Mouse (Mus musculus) C2C12 (cell line): ENCODE data around the gene Themis3. TPM values are rescaled to one million over a fixed set of nuclear protein-coding genes. Genes with fewer than 3 reads are reported as not detected.

Source experiments
- H3K27me3 ChIP-seq: one replicate; pipeline ENCODE4 v1.6.1; 2011; ENCODE audit not compliant: control insufficient read depth, insufficient read depth, insufficient read length
- H3K36me3 ChIP-seq: one replicate; pipeline ENCODE4 v1.6.1; 2011; ENCODE audit not compliant: control insufficient read depth, insufficient read depth
- H3K4me3 ChIP-seq: one replicate; pipeline ENCODE4 v1.5.1; 2011; ENCODE audit warnings: mild to moderate bottlenecking, control low read depth; ENCODE audit not compliant: poor library complexity, insufficient read depth, severe bottlenecking
- H3K79me2 ChIP-seq: one replicate; pipeline ENCODE4 v1.6.1; 2011; ENCODE audit not compliant: control insufficient read depth, insufficient read depth
- H3K79me3 ChIP-seq: one replicate; pipeline ENCODE4 v1.6.1; 2011; ENCODE audit warnings: low read depth, control low read depth
- H3ac ChIP-seq: one replicate; pipeline ENCODE3; 2011; ENCODE audit warnings: low read depth; ENCODE audit not compliant: control insufficient read depth, insufficient read length
- CEBPB ChIP-seq: IDR thresholded peaks from one replicate; pipeline ENCODE4 v1.6.1; 2011; ENCODE audit warnings: low read depth, mild to moderate bottlenecking, control low read depth, moderate library complexity
- CTCF ChIP-seq: IDR thresholded peaks from one replicate; pipeline ENCODE4 v1.5.1; 2011; ENCODE audit not compliant: control insufficient read depth, insufficient read depth, insufficient read length
- FOSL1 ChIP-seq: IDR thresholded peaks from one replicate; pipeline ENCODE4 v1.8.0; 2011; ENCODE audit warnings: mild to moderate bottlenecking, low read length; ENCODE audit not compliant: poor library complexity, insufficient read depth, severe bottlenecking
- MAX ChIP-seq: IDR thresholded peaks from one replicate; pipeline ENCODE4 v1.6.1; 2011; ENCODE audit warnings: mild to moderate bottlenecking, control low read depth
- MYOD1 ChIP-seq: IDR thresholded peaks from one replicate; pipeline ENCODE4 v1.6.1; 2011; ENCODE audit warnings: low read depth; ENCODE audit not compliant: control insufficient read depth, insufficient read length
- MYOG ChIP-seq: IDR thresholded peaks from one replicate; pipeline ENCODE4 v1.6.1; 2011; ENCODE audit not compliant: control insufficient read depth, insufficient read length; ENCODE audit errors: extremely low read depth
- USF1 ChIP-seq: IDR thresholded peaks from one replicate; pipeline ENCODE4 v1.6.1; 2011; ENCODE audit warnings: low read depth, mild to moderate bottlenecking, control low read depth, moderate library complexity
- polyA plus RNA-seq: library from polyadenylated mRNA; unstranded; fragments of >200 nt; fragmentation: generic; extraction: Trizol; gene quantifications from one replicate; pipeline ENCODE4 v1.2.1, GENCODE M21; 2012; ENCODE audit warnings: missing spikeins

Gene Themis3
- polyA plus RNA-seq, 1 experiment, result not detected

DNA sequence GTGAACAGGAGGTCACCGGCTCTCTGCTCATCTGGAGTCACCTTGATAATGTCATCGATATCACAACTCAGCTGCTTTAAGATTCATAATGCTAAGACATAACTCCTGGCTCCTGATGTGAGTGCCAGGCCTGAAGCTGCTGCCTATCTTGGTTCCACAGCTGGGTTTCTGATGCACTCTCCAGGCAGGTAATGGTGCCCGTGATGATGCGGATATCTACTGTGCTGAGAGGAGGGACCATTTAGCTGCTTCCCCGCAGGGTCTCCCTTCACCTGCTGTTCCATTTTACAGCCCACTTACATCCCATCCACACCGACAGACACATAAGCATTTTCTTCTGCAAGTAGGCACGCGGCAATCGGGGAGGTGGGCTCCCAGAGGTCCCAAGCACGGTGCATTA, 7.7 kb downstream of the Themis3 start:
- H3K79me3 ChIP-seq, result no peaks in the 10 kb centered on the region

DNA sequence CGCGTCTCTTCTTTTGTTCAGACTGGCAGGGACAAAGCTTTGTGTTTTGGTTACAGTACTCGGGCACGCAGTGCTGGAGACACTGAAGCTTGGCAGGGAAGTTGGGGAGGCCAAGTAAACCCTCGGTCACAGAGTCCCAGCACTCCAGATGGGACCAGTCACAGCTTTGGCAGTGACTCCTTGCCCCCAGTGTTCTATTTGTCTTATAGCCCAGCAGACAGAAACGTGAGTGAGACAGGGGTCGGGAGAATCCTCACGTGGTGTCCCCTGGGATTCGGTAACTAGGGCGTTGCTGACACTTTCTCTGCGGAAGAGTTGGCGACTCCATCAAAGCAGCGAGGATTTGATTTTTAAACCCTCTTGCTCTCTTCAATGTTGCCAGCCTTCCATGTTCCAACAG, 8.3 kb downstream of the Themis3 start:
- Histone ChIP-seq H3K4me3 (no peak overlapping the region), H3K79me3 (no peaks in the 10 kb centered on the region), H3K27me3 (peaks cover 25% of the 10 kb centered on the region), H3ac (no peak overlapping the region), H3K79me2 (no peaks in the 10 kb centered on the region), H3K36me3 (no peaks in the 10 kb centered on the region)
- TF ChIP-seq FOSL1 (no peak), MAX (no peak), CEBPB (no peak), MYOG (no peak), MYOD1 (no peak), CTCF (no peak), USF1 (no peak)

More for the DNA sequence above, 7.7 kb downstream of the Themis3 start:
- peaks cover 22% of the 10 kb centered on the region for H3K27me3 ChIP-seq
- H3K79me2 ChIP-seq, result no peaks in the 10 kb centered on the region
- no peak overlapping the region for H3ac ChIP-seq
- TF ChIP-seq USF1 (no peak), CTCF (no peak), MAX (no peak), MYOG (no peak), CEBPB (no peak), MYOD1 (no peak), FOSL1 (no peak)
- H3K4me3 ChIP-seq, result no peak overlapping the region
- no peaks in the 10 kb centered on the region for H3K36me3 ChIP-seq

DNA sequence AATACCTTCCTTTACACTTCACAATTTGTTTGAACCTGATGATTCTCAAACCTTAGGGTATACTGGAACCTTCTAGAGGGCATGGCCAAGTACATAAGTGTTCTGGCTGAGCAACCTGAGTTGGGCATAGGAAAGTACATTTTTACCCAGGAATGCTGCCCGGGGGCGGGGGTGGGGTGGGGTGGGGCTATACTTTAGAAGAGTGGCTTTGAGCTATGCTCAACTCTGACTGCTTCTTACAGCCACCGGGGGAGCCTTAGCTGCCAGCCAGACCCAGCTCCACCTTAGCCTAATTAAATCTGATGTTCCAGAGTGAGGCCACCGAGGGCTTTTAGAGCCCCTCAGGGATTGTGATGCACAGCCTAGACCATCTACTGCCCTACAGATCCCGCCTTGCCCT, 13.4 kb downstream of the Themis3 start:
- peaks cover 33% of the 10 kb centered on the region for H3K27me3 ChIP-seq

DNA sequence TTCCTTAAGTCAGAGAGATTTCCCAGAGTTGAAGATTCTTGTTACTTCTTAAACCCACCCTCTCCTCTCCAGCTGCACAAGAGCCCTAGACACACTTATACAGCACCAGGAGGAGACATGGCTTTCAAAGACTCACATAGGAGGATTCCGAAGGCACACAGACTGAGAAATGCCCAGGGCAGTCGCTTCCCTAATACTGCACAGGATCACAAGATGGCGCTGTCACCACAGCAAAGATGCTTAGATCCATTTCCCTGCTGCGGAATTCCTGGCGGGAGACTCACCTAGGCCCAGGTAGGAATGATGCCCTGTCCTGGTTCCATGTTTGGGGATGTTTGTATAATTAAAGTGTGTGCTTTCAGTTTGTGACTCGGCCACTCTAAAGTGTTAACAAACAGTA, 16.4 kb downstream of the Themis3 start:
- Histone ChIP-seq H3K79me2 (no peaks in the 10 kb centered on the region), H3K79me3 (no peaks in the 10 kb centered on the region), H3K27me3 (peaks cover 28% of the 10 kb centered on the region), H3K4me3 (no peak overlapping the region), H3K36me3 (no peaks in the 10 kb centered on the region), H3ac (no peak overlapping the region)
- TF ChIP-seq MAX, result no peak
- TF ChIP-seq CTCF, result peak; percentile 58
- TF ChIP-seq FOSL1, result no peak
- TF ChIP-seq MYOG, result no peak

More for the DNA sequence above, 13.4 kb downstream of the Themis3 start:
- Histone ChIP-seq H3K79me3 (no peaks in the 10 kb centered on the region), H3K4me3 (no peak overlapping the region), H3K36me3 (no peaks in the 10 kb centered on the region), H3ac (no peak overlapping the region), H3K79me2 (no peaks in the 10 kb centered on the region)
- TF ChIP-seq USF1 (no peak), MYOG (no peak), FOSL1 (no peak), MYOD1 (no peak), CEBPB (no peak), CTCF (no peak), MAX (no peak)

DNA sequence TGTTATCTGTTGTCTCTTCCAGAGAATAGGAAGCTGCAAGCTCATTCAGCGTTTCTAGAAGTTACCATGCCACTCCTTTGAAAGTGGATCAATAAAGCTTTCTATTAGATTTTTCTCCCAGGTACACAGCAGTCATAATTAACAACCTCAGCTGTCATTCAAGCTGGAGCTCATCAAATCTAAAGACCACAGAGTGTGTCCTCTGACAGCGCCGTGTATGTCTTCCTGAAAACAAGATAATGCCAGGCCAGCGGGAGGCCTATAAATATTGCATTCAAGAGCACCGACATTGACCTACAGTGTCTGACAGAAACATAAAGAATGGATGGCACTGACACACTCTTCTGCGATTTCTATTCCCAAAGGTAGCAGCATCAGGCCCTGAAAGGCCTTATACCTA, 16.9 kb downstream of the Themis3 start:
- Histone ChIP-seq H3K27me3 (peaks cover 28% of the 10 kb centered on the region), H3K79me2 (no peaks in the 10 kb centered on the region), H3ac (no peak overlapping the region), H3K4me3 (no peak overlapping the region), H3K36me3 (no peaks in the 10 kb centered on the region), H3K79me3 (no peaks in the 10 kb centered on the region)
- TF ChIP-seq USF1 (no peak), MYOG (no peak), CTCF (no peak), MAX (no peak), FOSL1 (no peak), CEBPB (no peak), MYOD1 (no peak)

DNA sequence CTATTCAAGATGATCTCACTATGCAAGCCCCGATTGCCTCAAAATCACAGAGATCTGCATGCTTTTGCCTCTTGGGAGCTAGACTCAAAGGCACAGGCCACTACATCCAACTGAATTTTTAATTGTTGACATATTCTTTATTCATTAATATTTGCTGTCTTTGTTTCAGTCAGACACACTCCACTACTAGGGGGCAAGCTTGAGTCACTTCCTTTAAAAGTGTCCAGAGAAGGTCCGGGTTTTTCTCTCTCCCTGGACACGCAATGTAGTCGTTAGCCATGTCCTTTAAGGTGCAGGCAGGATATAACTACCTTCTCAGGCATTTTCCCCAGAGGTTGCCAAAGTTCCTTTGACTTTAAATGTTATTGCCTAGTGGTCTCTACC, 21.8 kb downstream of the Themis3 start:
- no peak overlapping the region for H3ac ChIP-seq
- TF ChIP-seq MYOD1, result no peak
- TF ChIP-seq MYOG, result no peak
- no peak for TF ChIP-seq USF1
- TF ChIP-seq FOSL1, result no peak
- no peak for TF ChIP-seq CEBPB
- no peak for TF ChIP-seq MAX
- TF ChIP-seq CTCF, result no peak
- peaks cover 4% of the 10 kb centered on the region for H3K27me3 ChIP-seq
- no peaks in the 10 kb centered on the region for H3K79me2 ChIP-seq
- H3K36me3 ChIP-seq, result no peaks in the 10 kb centered on the region
- no peak overlapping the region for H3K4me3 ChIP-seq
- H3K79me3 ChIP-seq, result no peaks in the 10 kb centered on the region
